Mouse (Mus musculus) bone marrow macrophage, adult 2 months (primary cell): ENCODE measurements at regions not wholly inside any gene's neighbourhood (a gene's known extent, or its start where the extent isn't known, plus 50 kb on each side); places are given as distances from the start of the nearest gene placed in this dataset.

Experiments used
- CTCF ChIP-seq: IDR thresholded peaks from 2 replicates; pipeline ENCODE4 v1.5.1; 2012; ENCODE audit warnings: low read depth, mild to moderate bottlenecking, low read length, moderate library complexity
- POLR2A ChIP-seq: IDR thresholded peaks from 2 replicates; pipeline ENCODE4 v1.6.1; 2012; ENCODE audit warnings: mild to moderate bottlenecking, low read depth, low read length, borderline replicate concordance

- TF ChIP-seq CTCF (no peak), POLR2A (no peak)
Measured at GRCm38 (mm10) chr10:56754546-56755175, 377.5 kb downstream of the Gja1 start.
